Mouse (Mus musculus) stomach, embryonic 16.5 days (tissue): ENCODE measurements around the gene Olfr94. TPM values are rescaled to one million over a fixed set of nuclear protein-coding genes. Genes with fewer than 3 reads are reported as not detected.

Experiments
- ATAC-seq: fragments of 200-750 bp; cut with Nextera tagmentation; 2 replicates; pipeline ENCODE4 v1.8.0; 2017; ENCODE audit warnings: moderate number of reproducible peaks, moderate TSS enrichment; ENCODE audit not compliant: insufficient read depth, low FRiP score
- H3K27ac ChIP-seq: fragments of 300-500 bp; sonication (generic); 2 replicates; pipeline ENCODE4 v1.5.1; 2014; ENCODE audit warnings: low read length
- H3K27me3 ChIP-seq: fragments of 300-500 bp; sonication (generic); 2 replicates; pipeline ENCODE4 v1.6.1; 2014; ENCODE audit warnings: low read length, control low read depth, mixed read lengths; ENCODE audit not compliant: control insufficient read depth, insufficient read depth
- H3K36me3 ChIP-seq: fragments of 300-500 bp; sonication (generic); 2 replicates; pipeline ENCODE4 v1.6.1; 2014; ENCODE audit warnings: low read length; ENCODE audit not compliant: control insufficient read depth, insufficient read depth
- H3K4me1 ChIP-seq: fragments of 300-500 bp; sonication (generic); 2 replicates; pipeline ENCODE4 v1.6.1; 2014; ENCODE audit warnings: low read length, control low read depth, mixed read lengths; ENCODE audit not compliant: control insufficient read depth, insufficient read depth
- H3K4me2 ChIP-seq: fragments of 300-500 bp; sonication (generic); 2 replicates; pipeline ENCODE4 v1.6.1; 2014; ENCODE audit warnings: low read depth, low read length, mixed read lengths
- H3K4me3 ChIP-seq: fragments of 300-500 bp; sonication (generic); replicated peaks from 2 replicates; pipeline ENCODE4 v1.5.1; 2014; ENCODE audit warnings: mild to moderate bottlenecking, low read length
- H3K9ac ChIP-seq: fragments of 300-500 bp; sonication (generic); 2 replicates; pipeline ENCODE4 v1.6.1; 2014; ENCODE audit warnings: low read length
- H3K9me3 ChIP-seq: fragments of 300-500 bp; sonication (generic); replicated peaks from 2 replicates; pipeline ENCODE4 v1.6.1; 2016; ENCODE audit warnings: low read length, control low read depth; ENCODE audit not compliant: control insufficient read depth
- WGBS: fragments of 180-500 bp; shearing (Covaris S2); extraction: QIAGEN DNeasy Blood & Tissue Kit; methylation state at CpG from one replicate; pipeline ENCODE4 v1.1.7; 2014; 5-methylcytosine and 5-hydroxymethylcytosine counted together
- polyA plus RNA-seq: library from polyadenylated mRNA; unstranded; fragments of >200 nt; fragmentation: Nextera tagmentation; extraction: Ambion mirVana; gene quantifications from 2 replicates; pipeline ENCODE4 v1.2.1, GENCODE M21; 2015

Gene Olfr94
- polyA plus RNA-seq, 1 experiment from 2014 or later: not detected

DNA sequence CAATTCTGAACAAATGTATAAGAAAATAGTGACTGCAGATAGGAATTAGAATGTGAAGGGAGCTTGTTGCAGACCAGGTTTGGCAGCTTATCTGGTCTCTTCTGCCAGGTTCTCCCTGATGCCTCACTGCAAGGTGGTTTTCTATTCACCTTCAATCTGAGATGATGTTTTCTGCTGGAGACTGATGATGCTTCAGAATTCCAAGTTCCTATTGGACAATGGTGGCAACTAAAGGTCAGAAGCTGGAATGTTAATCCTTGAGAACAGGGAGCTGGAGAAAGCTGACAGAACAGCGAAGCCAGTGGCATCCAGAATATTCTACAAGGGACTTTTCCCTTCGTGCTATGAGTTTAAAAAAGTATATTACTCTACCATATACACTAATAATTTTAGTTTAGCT, 10.1 kb downstream of the Olfr94 start:
- Histone ChIP-seq H3K4me2 (no peak overlapping the region), H3K36me3 (no peaks in the 10 kb centered on the region), H3K4me1 (no peaks in the 10 kb centered on the region), H3K27me3 (peaks cover 4% of the 10 kb centered on the region), H3K4me3 (no peak overlapping the region), H3K9ac (no peak overlapping the region), H3K27ac (no peak overlapping the region), H3K9me3 (no peaks in the 10 kb centered on the region)
- 38% methylated on average over 2 of the region's 2 CpGs for whole genome bisulfite sequencing
- ATAC-seq: no peak

GRCm38 (mm10) chr17:37185474-37185873, 15.3 kb downstream of the Olfr94 start:
- 34% methylated on average over 6 of the region's 6 CpGs for WGBS
- no peak overlapping the region for H3K9ac ChIP-seq

GRCm38 (mm10) chr17:37161394-37161793, 39.4 kb downstream of the Olfr94 start, which contains the start of gene Olfr93:
Gene Olfr93, minus strand, starts transcription at chr17:37161494.
- Histone ChIP-seq H3K27ac (no peak within 1 kb of the TSS), H3K4me1 (no peaks in the 10 kb centered on the region), H3K36me3 (no peaks in the 10 kb centered on the region), H3K27me3 (no peaks in the 10 kb centered on the region), H3K9ac (no peak within 1 kb of the TSS), H3K9me3 (no peaks in the 10 kb centered on the region), H3K4me3 (no peak within 1 kb of the TSS), H3K4me2 (no peak within 1 kb of the TSS)
- no peak for ATAC-seq

More at GRCm38 (mm10) chr17:37185474-37185873, 15.3 kb downstream of the Olfr94 start:
- Histone ChIP-seq H3K4me1 (no peaks in the 10 kb centered on the region), H3K27ac (no peak overlapping the region), H3K4me3 (no peak overlapping the region), H3K4me2 (no peak overlapping the region), H3K9me3 (no peaks in the 10 kb centered on the region), H3K36me3 (no peaks in the 10 kb centered on the region), H3K27me3 (no peaks in the 10 kb centered on the region)
- ATAC-seq: no peak

Other genes starting within 250 kb of the Olfr94 start
- gene Ppp1r11, start 249.3 kb downstream of the Olfr94 start, polyA plus RNA-seq: 97.4 and 109 TPM in 2 replicates
- gene Znrd1, start 242.4 kb downstream of the Olfr94 start, polyA plus RNA-seq: 70.3 and 79.7 TPM in 2 replicates
- gene Znrd1as, start 242.4 kb downstream of the Olfr94 start, polyA plus RNA-seq: 4.2 and 5.6 TPM in 2 replicates
- gene 2410137M14Rik, start 219.8 kb downstream of the Olfr94 start, polyA plus RNA-seq: not detected in 2 replicates
- gene H2-M5, start 211.5 kb downstream of the Olfr94 start, polyA plus RNA-seq: 0.35 and 0.43 TPM in 2 replicates
- 40.9 and 50.3 TPM in 2 replicates for gene Zfp57, start 199.8 kb downstream of the Olfr94 start, polyA plus RNA-seq
- gene Mog, start 177.6 kb downstream of the Olfr94 start, polyA plus RNA-seq: 0.21 TPM in 1 of 2 replicates, not detected in the other
- gene Gabbr1, start 155.0 kb downstream of the Olfr94 start, polyA plus RNA-seq: 7.2 and 7.5 TPM in 2 replicates
- gene Olfr90, start 112.5 kb downstream of the Olfr94 start, polyA plus RNA-seq: not detected in 2 replicates
- gene Olfr91, start 102.7 kb downstream of the Olfr94 start, polyA plus RNA-seq: not detected in 2 replicates
- not detected in 2 replicates for gene Olfr92, start 80.9 kb downstream of the Olfr94 start, polyA plus RNA-seq
- gene Olfr93, start 39.5 kb downstream of the Olfr94 start, polyA plus RNA-seq: not detected in 2 replicates
- gene Ubd, start 7.1 kb downstream of the Olfr94 start, polyA plus RNA-seq: not detected in 2 replicates
- gene Olfr95, start 12.1 kb upstream of the Olfr94 start, polyA plus RNA-seq: not detected in 2 replicates
- not detected in 2 replicates for gene Olfr96, start 19.2 kb upstream of the Olfr94 start, polyA plus RNA-seq
- not detected in 2 replicates for gene Olfr97, start 36.3 kb upstream of the Olfr94 start, polyA plus RNA-seq
- not detected in 2 replicates for gene Olfr98, start 62.8 kb upstream of the Olfr94 start, polyA plus RNA-seq
- gene H2-M3, start 69.2 kb upstream of the Olfr94 start, polyA plus RNA-seq: 3.2 and 4.0 TPM in 2 replicates
- gene Olfr99, start 82.5 kb upstream of the Olfr94 start, polyA plus RNA-seq: not detected in 2 replicates
- gene Olfr101, start 103.3 kb upstream of the Olfr94 start, polyA plus RNA-seq: not detected in 2 replicates
- not detected in 2 replicates for gene Olfr102, start 116.1 kb upstream of the Olfr94 start, polyA plus RNA-seq
- gene Olfr103, start 138.7 kb upstream of the Olfr94 start, polyA plus RNA-seq: not detected in 2 replicates
- gene Olfr104-ps, start 158.6 kb upstream of the Olfr94 start, polyA plus RNA-seq: not detected in 2 replicates
- not detected in 2 replicates for gene Olfr105-ps, start 178.0 kb upstream of the Olfr94 start, polyA plus RNA-seq
- gene Olfr106-ps, start 189.4 kb upstream of the Olfr94 start, polyA plus RNA-seq: not detected in 2 replicates
- not detected in 2 replicates for gene Olfr107, start 198.2 kb upstream of the Olfr94 start, polyA plus RNA-seq
- gene Olfr108, start 244.5 kb upstream of the Olfr94 start, polyA plus RNA-seq: not detected in 2 replicates